Mouse (Mus musculus): ENCODE measurements around the gene Alg3. TPM values are rescaled to one million over a fixed set of nuclear protein-coding genes. Genes with fewer than 3 reads are reported as not detected.
A peak's percentile ranks its signal among the peaks of the same experiment; 100 is the strongest.

The Alg3 gene
- polyA plus RNA-seq, 1 experiment = 36.7 TPM

GRCm38 (mm10) chr16:20623211-20623610 is 11.7 kb upstream of the Alg3 start:
- Histone ChIP-seq H3K9ac (ENCODE audit: low read depth, poor library complexity, severe bottlenecking) (no peak overlapping the region), H3K27ac (ENCODE audit: insufficient read depth, low read length) (no peak overlapping the region), H3K4me3 (ENCODE audit: low read depth, low read length) (no peak overlapping the region), H3K4me1 (ENCODE audit: control insufficient read depth, insufficient read depth, low read length) (no peaks in the 10 kb centered on the region), H3K36me3 (ENCODE audit: control insufficient read depth, insufficient read depth, low read length, poor library complexity, severe bottlenecking) (no peaks in the 10 kb centered on the region), H3K27me3 (ENCODE audit: control insufficient read depth, insufficient read depth, low read length, poor library complexity, severe bottlenecking) (no peaks in the 10 kb centered on the region), H3K9me3 (replicated peaks; ENCODE audit: control insufficient read depth, insufficient read depth, low read length, poor library complexity, severe bottlenecking) (no peaks in the 10 kb centered on the region)
- TF ChIP-seq CTCF (IDR thresholded peaks at IDR 0.05; ENCODE audit: low read depth, low read length) (no peak), EP300 (IDR thresholded peaks at IDR 0.05; ENCODE audit: insufficient read depth, low read depth, low read length) (no peak), POLR2A (IDR thresholded peaks at IDR 0.05; ENCODE audit: insufficient read depth, low read length) (no peak)

GRCm38 (mm10) chr16:20621991-20622685 is 10.6 kb upstream of the Alg3 start:
- Histone ChIP-seq H3K4me1 (ENCODE audit: control insufficient read depth, insufficient read depth, low read length) (no peaks in the 10 kb centered on the region), H3K4me3 (ENCODE audit: low read depth, low read length) (peak overlapping the region; percentile 70), H3K9ac (ENCODE audit: low read depth, poor library complexity, severe bottlenecking) (peak overlapping the region; percentile 94), H3K9me3 (replicated peaks; ENCODE audit: control insufficient read depth, insufficient read depth, low read length, poor library complexity, severe bottlenecking) (no peaks in the 10 kb centered on the region), H3K36me3 (ENCODE audit: control insufficient read depth, insufficient read depth, low read length, poor library complexity, severe bottlenecking) (no peaks in the 10 kb centered on the region), H3K27ac (ENCODE audit: insufficient read depth, low read length) (no peak overlapping the region), H3K27me3 (ENCODE audit: control insufficient read depth, insufficient read depth, low read length, poor library complexity, severe bottlenecking) (no peaks in the 10 kb centered on the region)
- TF ChIP-seq EP300 (IDR thresholded peaks at IDR 0.05; ENCODE audit: insufficient read depth, low read depth, low read length) (no peak), CTCF (IDR thresholded peaks at IDR 0.05; ENCODE audit: low read depth, low read length) (no peak)

GRCm38 (mm10) chr16:20621191-20621990 is 9.9 kb upstream of the Alg3 start, which contains the start of gene Camk2n2:
Camk2n2 (minus strand) TSS chr16:20621287.
- no peaks in the 10 kb centered on the region for H3K9me3 ChIP-seq (replicated peaks; ENCODE audit: control insufficient read depth, insufficient read depth, low read length, poor library complexity, severe bottlenecking)
- H3K27ac ChIP-seq (ENCODE audit: insufficient read depth, low read length) = no peak within 1 kb of the TSS
- no peaks in the 10 kb centered on the region for H3K4me1 ChIP-seq (ENCODE audit: control insufficient read depth, insufficient read depth, low read length)
- TF ChIP-seq POLR2A (IDR thresholded peaks at IDR 0.05; ENCODE audit: insufficient read depth, low read length) = no peak
- TF ChIP-seq EP300 (IDR thresholded peaks at IDR 0.05; ENCODE audit: insufficient read depth, low read depth, low read length) = no peak
- TF ChIP-seq CTCF (IDR thresholded peaks at IDR 0.05; ENCODE audit: low read depth, low read length) = no peak
- no peaks in the 10 kb centered on the region for H3K27me3 ChIP-seq (ENCODE audit: control insufficient read depth, insufficient read depth, low read length, poor library complexity, severe bottlenecking)
- H3K36me3 ChIP-seq (ENCODE audit: control insufficient read depth, insufficient read depth, low read length, poor library complexity, severe bottlenecking) = no peaks in the 10 kb centered on the region
- peak within 1 kb of the TSS; percentile 70 for H3K4me3 ChIP-seq (ENCODE audit: low read depth, low read length)
- peak within 1 kb of the TSS; percentile 94 for H3K9ac ChIP-seq (ENCODE audit: low read depth, poor library complexity, severe bottlenecking)

GRCm38 (mm10) chr16:20620751-20621190 is 9.2 kb upstream of the Alg3 start:
- no peak overlapping the region for H3K27ac ChIP-seq (ENCODE audit: insufficient read depth, low read length)
- H3K4me1 ChIP-seq (ENCODE audit: control insufficient read depth, insufficient read depth, low read length) = no peaks in the 10 kb centered on the region
- no peaks in the 10 kb centered on the region for H3K36me3 ChIP-seq (ENCODE audit: control insufficient read depth, insufficient read depth, low read length, poor library complexity, severe bottlenecking)
- H3K27me3 ChIP-seq (ENCODE audit: control insufficient read depth, insufficient read depth, low read length, poor library complexity, severe bottlenecking) = no peaks in the 10 kb centered on the region
- no peaks in the 10 kb centered on the region for H3K9me3 ChIP-seq (replicated peaks; ENCODE audit: control insufficient read depth, insufficient read depth, low read length, poor library complexity, severe bottlenecking)
- TF ChIP-seq EP300 (IDR thresholded peaks at IDR 0.05; ENCODE audit: insufficient read depth, low read depth, low read length) = no peak
- no peak for TF ChIP-seq CTCF (IDR thresholded peaks at IDR 0.05; ENCODE audit: low read depth, low read length)
- no peak for TF ChIP-seq POLR2A (IDR thresholded peaks at IDR 0.05; ENCODE audit: insufficient read depth, low read length)
- H3K9ac ChIP-seq (ENCODE audit: low read depth, poor library complexity, severe bottlenecking) = peak overlapping the region; percentile 94
- peak overlapping the region; percentile 55 for H3K4me3 ChIP-seq (ENCODE audit: low read depth, low read length)

GRCm38 (mm10) chr16:20620399-20620735 is 8.8 kb upstream of the Alg3 start:
- Histone ChIP-seq H3K36me3 (ENCODE audit: control insufficient read depth, insufficient read depth, low read length, poor library complexity, severe bottlenecking) (no peaks in the 10 kb centered on the region), H3K4me3 (ENCODE audit: low read depth, low read length) (peak overlapping the region; percentile 55), H3K4me1 (ENCODE audit: control insufficient read depth, insufficient read depth, low read length) (no peaks in the 10 kb centered on the region), H3K27ac (ENCODE audit: insufficient read depth, low read length) (no peak overlapping the region), H3K9me3 (replicated peaks; ENCODE audit: control insufficient read depth, insufficient read depth, low read length, poor library complexity, severe bottlenecking) (no peaks in the 10 kb centered on the region), H3K9ac (ENCODE audit: low read depth, poor library complexity, severe bottlenecking) (peak overlapping the region; percentile 94; the same call in 1 of the 2 replicates), H3K27me3 (ENCODE audit: control insufficient read depth, insufficient read depth, low read length, poor library complexity, severe bottlenecking) (no peaks in the 10 kb centered on the region)
- no peak for TF ChIP-seq EP300 (IDR thresholded peaks at IDR 0.05; ENCODE audit: insufficient read depth, low read depth, low read length)
- no peak for TF ChIP-seq POLR2A (IDR thresholded peaks at IDR 0.05; ENCODE audit: insufficient read depth, low read length)

Data from ES-Bruce4 (cell line).